ENCODE assay signal across 15 mouse cellular contexts in genomic region chr4:41381213-41381950, GRCm38 (mm10).
"Had no signal": no experiment of that assay in that cellular context is flagged by ENCODE, and none has a peak within 500 bp of the region (broad histone marks: within the 10 kb centered on the region; RNA-seq: fewer than 3 reads in every experiment).

No protein-coding gene starts in this region.

- H3K4me3 ChIP-seq: limb, embryonic 12.5 days; lung, embryonic 15.5 days; midbrain, embryonic 10.5 days; midbrain, embryonic 15.5 days; stomach, embryonic 15.5 days had no signal

- DNase-seq: kidney, adult 8-10 months; kidney, postnatal 25 days; layer of hippocampus, adult 9-11 months; lung, postnatal 14 days; right cerebral cortex, postnatal 4 days; thymus, adult 2 months; thymus, postnatal 25 days had no signal

- H3K9me3 ChIP-seq: limb, embryonic 12.5 days; lung, embryonic 15.5 days; midbrain, embryonic 10.5 days; midbrain, embryonic 15.5 days; stomach, embryonic 15.5 days had no signal

- H3K9ac ChIP-seq: limb, embryonic 12.5 days; lung, embryonic 15.5 days; midbrain, embryonic 15.5 days; stomach, embryonic 15.5 days had no signal

- H3K27me3 ChIP-seq: limb, embryonic 12.5 days; lung, embryonic 15.5 days; midbrain, embryonic 15.5 days; stomach, embryonic 15.5 days had no signal

- H3K4me2 ChIP-seq: limb, embryonic 12.5 days; lung, embryonic 15.5 days; midbrain, embryonic 15.5 days; stomach, embryonic 15.5 days had no signal

- H3K4me1 ChIP-seq: limb, embryonic 12.5 days; lung, embryonic 15.5 days; midbrain, embryonic 10.5 days; midbrain, embryonic 15.5 days; stomach, embryonic 15.5 days had no signal

- H3K27ac ChIP-seq: hindbrain, postnatal 0 days; limb, embryonic 12.5 days; lung, embryonic 15.5 days; macrophage; midbrain, embryonic 10.5 days; midbrain, embryonic 15.5 days; stomach, embryonic 15.5 days had no signal

- ATAC-seq: hindbrain, postnatal 0 days; intestine, embryonic 16.5 days; midbrain, embryonic 15.5 days had no signal
